Comparison of ENCODE assay signal across 21 mouse cellular contexts in the genomic region with DNA sequence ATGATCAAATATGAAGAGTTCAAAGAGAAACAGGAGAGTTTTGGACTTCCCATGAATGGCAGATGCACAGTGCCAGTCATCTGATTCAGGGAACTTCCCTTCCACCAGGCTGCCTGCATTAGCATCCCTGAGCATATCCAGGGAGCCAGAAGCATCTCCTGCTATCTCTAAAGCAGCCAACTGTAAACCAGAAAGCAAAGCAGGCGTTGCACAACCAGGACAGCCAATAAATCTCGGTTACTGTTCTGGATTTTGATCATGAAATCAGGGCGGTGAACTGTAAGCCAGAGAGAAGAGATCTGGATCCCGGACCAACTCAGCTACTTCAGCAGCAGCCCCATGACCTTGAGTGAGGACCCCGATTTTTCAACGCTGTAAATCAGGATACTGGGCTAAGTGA.
DNase-seq lines count a peak whose midpoint lies in the region; ATAC-seq and TF ChIP-seq lines count a peak whose summit lies in the region.
"Had no signal": no experiment of that assay in that cellular context is flagged by ENCODE, and none has a peak within 500 bp of the region (broad histone marks: within the 10 kb centered on the region; RNA-seq: fewer than 3 reads in every experiment).

No protein-coding gene starts in this region.

- WGBS in forebrain, embryonic 10.5 days: 87% methylated on average over 6 of the region's 6 CpGs
- 92% methylated on average over 6 of the region's 6 CpGs for WGBS in forebrain, embryonic 13.5 days
- WGBS in kidney, adult 2 months: 29% methylated on average over 6 of the region's 6 CpGs

- no peak overlapping the region for H3K9ac ChIP-seq in forebrain, embryonic 13.5 days
- H3K9ac ChIP-seq: embryonic facial prominence, embryonic 15.5 days; hindbrain, embryonic 14.5 days; intestine, embryonic 15.5 days; liver, embryonic 12.5 days had no signal

- no peak for TF ChIP-seq POLR2A in kidney, adult 2 months (IDR thresholded peaks at IDR 0.05; ENCODE audit: low read depth, low read length)

- no peak overlapping the region for H3K4me2 ChIP-seq in forebrain, embryonic 13.5 days
- H3K4me2 ChIP-seq: embryonic facial prominence, embryonic 15.5 days; hindbrain, embryonic 14.5 days; intestine, embryonic 15.5 days; liver, embryonic 12.5 days had no signal

- no peak overlapping the region for H3K4me3 ChIP-seq in forebrain, embryonic 10.5 days
- H3K4me3 ChIP-seq in forebrain, embryonic 13.5 days: no peak overlapping the region
- H3K4me3 ChIP-seq in kidney, adult 2 months (ENCODE audit: insufficient read depth, low read depth, low read length): no peak overlapping the region
- H3K4me3 ChIP-seq: embryonic facial prominence, embryonic 15.5 days; intestine, embryonic 15.5 days; left cerebral cortex, adult 2 months; limb, embryonic 10.5 days; liver, embryonic 12.5 days had no signal

- H3K27me3 ChIP-seq in forebrain, embryonic 10.5 days (ENCODE audit: poor library complexity, severe bottlenecking): no peaks in the 10 kb centered on the region
- H3K27me3 ChIP-seq in forebrain, embryonic 13.5 days: no peaks in the 10 kb centered on the region
- no peaks in the 10 kb centered on the region for H3K27me3 ChIP-seq in kidney, adult 2 months (replicated peaks; ENCODE audit: control insufficient read depth, insufficient read depth, low read length)
- H3K27me3 ChIP-seq: CH12.LX; embryonic facial prominence, embryonic 15.5 days; intestine, embryonic 15.5 days; liver, embryonic 12.5 days had no signal

- TF ChIP-seq CTCF in kidney, adult 2 months (conservative IDR thresholded peaks at IDR 0.05; ENCODE audit: insufficient read depth, insufficient read length, low read depth, low read length): no peak

- H3K36me3 ChIP-seq in forebrain, embryonic 10.5 days (replicated peaks): no peaks in the 10 kb centered on the region
- no peaks in the 10 kb centered on the region for H3K36me3 ChIP-seq in forebrain, embryonic 13.5 days (ENCODE audit: poor library complexity, severe bottlenecking)
- H3K36me3 ChIP-seq in kidney, adult 2 months (ENCODE audit: control insufficient read depth, insufficient read depth, low read length): no peaks in the 10 kb centered on the region
- H3K36me3 ChIP-seq: embryonic facial prominence, embryonic 15.5 days; intestine, embryonic 15.5 days; limb, embryonic 10.5 days; liver, embryonic 12.5 days had no signal

- H3K27ac ChIP-seq in forebrain, embryonic 10.5 days: 0 out of 2 replicates have a peak overlapping the region, but pooled peaks have one; percentile 13
- H3K27ac ChIP-seq in forebrain, embryonic 13.5 days: no peak overlapping the region
- H3K27ac ChIP-seq in kidney, adult 2 months (ENCODE audit: insufficient read depth, low read depth, low read length): peak overlapping the region; percentile 31; the same call in 1 of the 2 replicates
- H3K27ac ChIP-seq: embryonic facial prominence, embryonic 15.5 days; hindbrain, embryonic 14.5 days; intestine, embryonic 15.5 days; left cerebral cortex, adult 2 months; limb, embryonic 10.5 days; liver, embryonic 12.5 days had no signal

- no peaks in the 10 kb centered on the region for H3K9me3 ChIP-seq in forebrain, embryonic 10.5 days
- no peaks in the 10 kb centered on the region for H3K9me3 ChIP-seq in forebrain, embryonic 13.5 days (replicated peaks)
- H3K9me3 ChIP-seq: embryonic facial prominence, embryonic 15.5 days; intestine, embryonic 15.5 days; limb, embryonic 10.5 days; liver, embryonic 12.5 days had no signal

- H3K4me1 ChIP-seq in forebrain, embryonic 10.5 days: peaks cover 37% of the 10 kb centered on the region
- H3K4me1 ChIP-seq in forebrain, embryonic 13.5 days: peaks cover 26% of the 10 kb centered on the region
- H3K4me1 ChIP-seq in kidney, adult 2 months (ENCODE audit: control insufficient read depth, insufficient read depth, low read length): peaks cover 9% of the 10 kb centered on the region; the same call in 1 of the 2 replicates
- H3K4me1 ChIP-seq: limb, embryonic 10.5 days; liver, embryonic 12.5 days had no signal

- no peak for DNase-seq in forebrain, embryonic 10.5 days (ENCODE audit: extremely low spot score, low spot score)
- peak; percentile 22 for DNase-seq in kidney, adult 2 months
- no peak for DNase-seq in kidney, adult 11 months
- peak; percentile 14 to 32 for DNase-seq in urinary bladder, postnatal 36 days (ENCODE audit: low spot score in 2 of 2)
- DNase-seq in urinary bladder, postnatal 10 days (ENCODE audit: low spot score): no peak
- DNase-seq in frontal cortex, postnatal 36 days (ENCODE audit: low spot score in 2 of 2): no peak
- DNase-seq: cerebellum, adult 2 months; cerebellum, postnatal 36 days; gastrocnemius, postnatal 10 days; lung, adult 2 months; right cerebral cortex, postnatal 25 days; thymus, postnatal 36 days had no signal

- no peak for ATAC-seq in forebrain, embryonic 13.5 days
- ATAC-seq in megakaryocyte-erythroid progenitor cell, adult 5-6 weeks (replicated peaks; ENCODE audit: low FRiP score, low TSS enrichment, poor library complexity, severe bottlenecking): no peak
- ATAC-seq: intestine, embryonic 15.5 days; liver, embryonic 12.5 days had no signal

Comparison
In these comparisons a context has a peak if more than half of its experiments do, and no peak if none do; other contexts are left out.
1. DNase-seq: peak in kidney, adult 2 months (single experiment) and urinary bladder, postnatal 36 days (2 of 2); none in forebrain, embryonic 10.5 days (single experiment), kidney, adult 11 months (single experiment), urinary bladder, postnatal 10 days (single experiment) and frontal cortex, postnatal 36 days (0 of 2).